Mouse (Mus musculus) embryonic facial prominence, embryonic 12.5 days (tissue): Measurements from ENCODE around the gene Slc35b2. TPM values are rescaled to one million over a fixed set of nuclear protein-coding genes. Genes with fewer than 3 reads are reported as not detected.

ENCODE experiments used
- ATAC-seq: fragments of 200-750 bp; cut with Nextera tagmentation; 2 replicates; pipeline ENCODE4 v1.8.0; 2017; ENCODE audit not compliant: insufficient number of reproducible peaks, insufficient read depth, low FRiP score, low TSS enrichment
- H3K27ac ChIP-seq: fragments of 300-500 bp; sonication (generic); 2 replicates; pipeline ENCODE4 v1.5.1; 2016; ENCODE audit warnings: mild to moderate bottlenecking
- H3K27me3 ChIP-seq: fragments of 300-500 bp; sonication (generic); 2 replicates; pipeline ENCODE4 v1.6.1; 2016; ENCODE audit warnings: mild to moderate bottlenecking, moderate library complexity
- H3K36me3 ChIP-seq: fragments of 300-500 bp; sonication (generic); 2 replicates; pipeline ENCODE4 v1.6.1; 2016; ENCODE audit warnings: mild to moderate bottlenecking
- H3K4me1 ChIP-seq: fragments of 300-500 bp; sonication (generic); 2 replicates; pipeline ENCODE4 v1.6.1; 2016
- H3K4me2 ChIP-seq: fragments of 300-500 bp; sonication (generic); replicated peaks from 2 replicates; pipeline ENCODE4 v1.6.1; 2016; ENCODE audit warnings: mild to moderate bottlenecking, moderate library complexity
- H3K4me3 ChIP-seq: fragments of 300-500 bp; sonication (generic); 2 replicates; pipeline ENCODE4 v1.5.1; 2016; ENCODE audit warnings: mild to moderate bottlenecking
- H3K9ac ChIP-seq: fragments of 300-500 bp; sonication (generic); 2 replicates; pipeline ENCODE4 v1.6.1; 2016; ENCODE audit warnings: mild to moderate bottlenecking, moderate library complexity
- H3K9me3 ChIP-seq: fragments of 300-500 bp; sonication (generic); 2 replicates; pipeline ENCODE4 v1.6.1; 2016; ENCODE audit warnings: mild to moderate bottlenecking, moderate library complexity
- WGBS: fragments of 180-500 bp; shearing (Covaris S2); methylation state at CpG from one replicate; pipeline ENCODE4 v1.1.7; 2016; 5-methylcytosine and 5-hydroxymethylcytosine counted together
- polyA plus RNA-seq: library from polyadenylated mRNA; unstranded; fragments of >200 nt; fragmentation: Nextera tagmentation; extraction: Ambion mirVana; gene quantifications from 2 replicates; pipeline ENCODE4 v1.2.1, GENCODE M21; 2016

Gene Slc35b2
- polyA plus RNA-seq, 1 experiment from 2014 or later: 108 TPM

DNA sequence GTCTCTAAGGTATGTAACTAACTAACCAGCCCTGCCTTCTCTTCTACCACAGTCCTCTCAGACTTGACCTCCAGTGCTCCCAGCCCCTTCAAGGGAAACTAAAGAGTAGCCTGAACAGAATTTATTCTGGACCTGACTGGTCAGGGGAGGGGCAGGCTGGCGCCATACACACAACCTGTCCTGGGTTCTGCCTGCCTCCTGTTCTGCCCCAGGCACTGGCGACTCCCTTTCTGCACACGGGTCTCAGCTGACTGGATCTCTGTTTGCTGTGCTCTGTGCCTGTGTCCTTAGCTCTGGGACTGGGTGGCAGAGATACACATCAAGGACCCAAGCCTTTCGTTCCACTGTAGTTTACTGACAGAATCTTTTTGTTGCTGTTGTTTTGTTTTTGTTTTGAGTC, 15.9 kb downstream of the Slc35b2 start:
- 75% methylated on average over 4 of the region's 4 CpGs for WGBS
- H3K27ac ChIP-seq: no peak overlapping the region

DNA sequence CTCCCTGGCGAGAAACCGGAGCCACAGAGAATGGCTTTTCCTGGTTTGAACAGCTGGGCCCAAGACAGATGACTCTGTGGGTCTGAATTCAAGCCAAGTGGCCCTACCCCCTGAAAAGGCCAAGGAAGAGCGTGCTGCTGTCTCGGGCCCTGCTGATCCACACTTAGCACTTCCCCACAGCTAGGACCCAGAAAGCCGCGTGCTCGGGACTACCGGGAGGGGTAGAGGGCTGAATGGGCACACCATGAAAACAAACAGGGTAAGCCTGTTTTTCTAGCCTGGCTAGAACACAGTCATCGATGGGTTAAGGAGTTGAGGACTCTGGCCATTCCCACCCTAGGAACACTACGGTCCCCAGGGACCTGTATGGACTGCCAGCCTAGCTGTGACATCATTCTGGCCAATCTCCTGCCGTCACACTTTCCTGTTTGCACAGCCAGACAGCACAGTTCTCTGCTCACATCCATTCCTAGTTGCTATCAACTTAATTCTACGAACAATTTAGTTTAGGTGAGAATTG, 17.3 kb downstream of the Slc35b2 start:
- Histone ChIP-seq H3K9ac (peak overlapping the region; percentile 3; the same call in 1 of the 2 replicates), H3K9me3 (no peaks in the 10 kb centered on the region), H3K4me2 (0 out of 2 replicates have a peak overlapping the region, but pooled peaks have one; percentile 5), H3K4me3 (no peak overlapping the region), H3K36me3 (no peaks in the 10 kb centered on the region), H3K27me3 (no peaks in the 10 kb centered on the region), H3K27ac (peak overlapping the region; percentile 23; the same call in 1 of the 2 replicates), H3K4me1 (peaks cover 23% of the 10 kb centered on the region; the same call in 1 of the 2 replicates)
- ATAC-seq: 0 out of 2 replicates have a peak, but pooled peaks have one; percentile 0
- WGBS: 42% methylated on average over 12 of the region's 12 CpGs

More for the DNA sequence above, 15.9 kb downstream of the Slc35b2 start:
- Histone ChIP-seq H3K9ac (no peak overlapping the region), H3K27me3 (no peaks in the 10 kb centered on the region), H3K4me1 (peaks cover 13% of the 10 kb centered on the region; the same call in 1 of the 2 replicates), H3K36me3 (no peaks in the 10 kb centered on the region), H3K4me3 (no peak overlapping the region), H3K9me3 (no peaks in the 10 kb centered on the region), H3K4me2 (no peak overlapping the region)
- ATAC-seq: no peak

DNA sequence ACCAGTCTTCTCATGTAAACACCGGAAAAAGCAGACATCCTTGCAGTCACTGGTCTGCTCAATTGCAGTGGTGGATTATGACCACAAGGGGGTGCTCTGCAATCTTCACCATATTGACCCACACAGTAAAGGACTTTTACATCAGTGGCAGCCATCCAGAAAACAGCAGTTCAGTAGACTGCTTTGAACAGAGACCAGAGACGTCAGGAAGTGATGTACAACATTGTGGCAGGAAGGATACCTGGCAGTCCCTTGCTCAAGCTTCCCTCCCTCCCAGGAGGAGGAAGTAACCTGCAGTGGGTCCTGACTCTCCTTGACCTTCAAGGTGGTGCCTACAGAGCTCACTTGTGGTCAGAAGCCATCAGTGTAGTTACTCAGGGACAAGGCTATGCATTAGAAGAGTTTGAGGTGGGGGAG, 17.9 kb downstream of the Slc35b2 start:
- Histone ChIP-seq H3K27me3 (no peaks in the 10 kb centered on the region), H3K4me1 (peaks cover 23% of the 10 kb centered on the region; the same call in 1 of the 2 replicates), H3K4me2 (no peak overlapping the region), H3K9ac (no peak overlapping the region), H3K9me3 (0 out of 2 replicates have a peak, but pooled peaks cover 3% of the 10 kb centered on the region), H3K36me3 (peaks cover 5% of the 10 kb centered on the region; the same call in 1 of the 2 replicates), H3K4me3 (no peak overlapping the region), H3K27ac (no peak overlapping the region)
- WGBS: 11% methylated on average over 2 of the region's 2 CpGs
- ATAC-seq: no peak

- Histone ChIP-seq H3K9ac (no peak overlapping the region), H3K4me3 (no peak overlapping the region), H3K4me2 (no peak overlapping the region), H3K4me1 (peaks cover 23% of the 10 kb centered on the region; the same call in 1 of the 2 replicates), H3K36me3 (peaks cover 5% of the 10 kb centered on the region; the same call in 1 of the 2 replicates), H3K9me3 (peaks cover 9% of the 10 kb centered on the region; the same call in 1 of the 2 replicates), H3K27me3 (no peaks in the 10 kb centered on the region), H3K27ac (no peak overlapping the region)
- no peak for ATAC-seq
- WGBS: 89% methylated on average over 6 of the region's 6 CpGs
Observed at GRCm38 (mm10) chr17:45582188-45582587, 18.5 kb downstream of the Slc35b2 start.

DNA sequence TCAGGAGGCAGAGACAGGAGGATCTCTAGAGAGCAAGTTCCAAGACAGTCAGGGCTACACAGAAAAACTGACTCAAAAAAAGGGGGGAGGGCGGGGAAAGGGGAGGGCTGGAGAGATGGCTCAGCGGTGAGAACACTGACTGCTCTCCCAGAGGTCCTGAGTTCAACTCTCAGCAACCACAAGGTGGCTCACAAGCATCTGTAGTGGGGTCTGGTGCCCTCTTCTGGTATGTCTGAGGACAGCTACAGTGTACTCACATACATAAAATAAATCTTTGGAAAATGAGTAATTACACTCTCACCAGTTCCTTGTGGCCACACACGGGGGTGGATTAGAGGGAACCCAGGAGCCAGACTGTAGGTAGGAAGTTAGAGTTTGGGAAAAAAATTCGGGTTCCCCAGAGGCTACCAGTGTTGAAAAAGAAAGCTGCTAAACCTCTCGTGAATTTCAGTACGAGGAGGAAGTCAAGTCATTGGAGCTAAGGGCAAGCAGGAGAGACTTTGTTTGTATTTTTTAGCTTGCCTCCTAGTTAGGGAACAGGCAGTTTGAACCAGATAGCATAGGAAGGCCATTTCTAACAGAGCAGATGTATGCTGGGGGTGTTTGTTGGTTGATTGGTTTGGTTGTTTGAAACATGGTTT, 19.2 kb downstream of the Slc35b2 start:
- no peak overlapping the region for H3K9ac ChIP-seq
- H3K4me2 ChIP-seq: no peak overlapping the region
- H3K4me3 ChIP-seq: no peak overlapping the region
- peaks cover 9% of the 10 kb centered on the region; the same call in 1 of the 2 replicates for H3K9me3 ChIP-seq
- peaks cover 23% of the 10 kb centered on the region; the same call in 1 of the 2 replicates for H3K4me1 ChIP-seq
- no peak overlapping the region for H3K27ac ChIP-seq
- H3K27me3 ChIP-seq: no peaks in the 10 kb centered on the region
- H3K36me3 ChIP-seq: peaks cover 5% of the 10 kb centered on the region
- ATAC-seq: no peak
- 67% methylated on average over 6 of the region's 6 CpGs for WGBS

- no peaks in the 10 kb centered on the region for H3K27me3 ChIP-seq
Observed at GRCm38 (mm10) chr17:45584096-45584896, 20.6 kb downstream of the Slc35b2 start.

DNA sequence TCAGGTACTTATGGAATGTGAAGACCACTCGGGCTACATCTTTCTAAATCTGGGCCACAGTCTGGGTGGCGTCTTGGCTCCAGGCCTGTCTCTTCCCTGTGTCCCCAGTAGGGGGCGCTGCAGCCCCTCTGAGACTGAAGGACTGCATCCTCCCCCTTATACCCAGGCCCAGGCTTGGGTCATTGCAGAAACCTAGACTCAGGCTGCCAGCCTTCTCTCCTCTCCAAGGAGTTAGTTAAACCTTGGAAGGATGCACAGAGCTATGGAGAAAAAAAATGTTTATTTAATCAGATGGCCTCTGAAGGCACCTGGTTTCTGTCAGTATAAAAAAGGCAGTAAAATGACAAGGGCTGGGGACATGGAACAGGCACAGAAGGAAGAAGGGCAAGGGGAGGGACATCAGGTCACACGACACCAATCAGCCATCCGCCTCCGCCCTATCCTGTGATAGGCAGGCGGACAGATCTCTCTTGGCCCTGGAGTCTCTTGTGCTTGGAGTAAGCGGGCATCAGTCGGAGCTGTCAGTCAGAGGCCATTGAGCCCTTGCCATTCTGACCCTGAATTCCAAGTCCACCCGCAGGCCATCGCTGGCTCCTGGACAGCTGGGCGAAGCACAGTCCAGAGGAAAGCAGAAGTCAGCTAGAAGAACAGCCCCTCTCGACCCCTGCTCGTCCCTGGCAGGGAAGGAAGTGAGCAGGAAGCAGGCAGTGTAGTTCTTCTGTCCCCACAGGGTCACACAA, 21.4 kb downstream of the Slc35b2 start:
- Histone ChIP-seq H3K27me3 (no peaks in the 10 kb centered on the region), H3K9me3 (peaks cover 9% of the 10 kb centered on the region; the same call in 1 of the 2 replicates), H3K36me3 (peaks cover 5% of the 10 kb centered on the region), H3K27ac (peak overlapping the region; percentile 71), H3K4me3 (no peak overlapping the region), H3K4me2 (no peak overlapping the region), H3K9ac (no peak overlapping the region), H3K4me1 (peaks cover 23% of the 10 kb centered on the region; the same call in 1 of the 2 replicates)
- ATAC-seq: peak; percentile 64
- WGBS: 13% methylated on average over 14 of the region's 14 CpGs

More at GRCm38 (mm10) chr17:45584096-45584896, 20.6 kb downstream of the Slc35b2 start:
- Histone ChIP-seq H3K4me3 (no peak overlapping the region), H3K36me3 (peaks cover 5% of the 10 kb centered on the region), H3K9ac (no peak overlapping the region), H3K4me1 (peaks cover 23% of the 10 kb centered on the region; the same call in 1 of the 2 replicates), H3K4me2 (no peak overlapping the region), H3K9me3 (peaks cover 9% of the 10 kb centered on the region; the same call in 1 of the 2 replicates), H3K27ac (peak overlapping the region; percentile 71)
- 0 out of 2 replicates have a peak, but pooled peaks have one; percentile 7 for ATAC-seq
- 29% methylated on average over 12 of the region's 12 CpGs for WGBS

DNA sequence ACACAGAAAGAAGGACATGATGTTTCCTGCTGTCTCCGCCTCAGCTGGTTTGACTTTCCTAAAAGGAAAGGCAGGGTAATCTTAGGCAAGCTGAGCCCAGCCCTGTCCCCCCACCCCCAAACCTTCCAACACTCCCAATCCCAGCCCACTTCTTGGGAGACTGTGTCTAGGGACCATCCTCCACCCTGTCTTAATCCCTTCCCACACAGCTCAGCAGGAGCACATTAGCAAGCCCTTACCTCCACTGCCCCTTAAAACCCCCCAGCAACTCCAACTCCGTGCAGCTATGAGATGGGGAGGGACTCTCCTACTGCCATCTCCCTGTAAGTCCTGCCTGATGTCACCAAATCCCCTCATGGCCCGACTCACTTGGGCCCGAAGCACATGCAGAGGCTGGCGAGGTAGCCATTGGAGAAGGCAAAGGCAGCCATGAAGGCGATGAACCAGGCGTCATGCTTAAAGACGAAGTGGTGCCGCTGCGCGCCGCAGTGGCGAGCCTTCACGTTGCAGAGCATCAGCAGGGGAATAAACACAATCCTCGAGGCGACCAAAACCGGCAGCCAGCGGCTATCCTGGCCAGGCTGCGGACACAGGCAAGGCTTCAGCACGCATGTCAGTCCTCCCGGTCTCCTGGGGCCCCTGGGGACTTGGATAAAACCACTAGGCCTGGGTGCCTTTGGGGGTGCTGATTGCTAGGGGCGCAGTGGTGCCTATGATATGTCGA, 22.2 kb downstream of the Slc35b2 start:
- Histone ChIP-seq H3K9ac (no peak overlapping the region), H3K27me3 (no peaks in the 10 kb centered on the region), H3K4me3 (no peak overlapping the region), H3K4me2 (no peak overlapping the region), H3K9me3 (peaks cover 9% of the 10 kb centered on the region; the same call in 1 of the 2 replicates), H3K4me1 (peaks cover 22% of the 10 kb centered on the region; the same call in 1 of the 2 replicates), H3K27ac (peak overlapping the region; percentile 71), H3K36me3 (peaks cover 5% of the 10 kb centered on the region)
- no peak for ATAC-seq
- 60% methylated on average over 23 of the region's 23 CpGs for WGBS

DNA sequence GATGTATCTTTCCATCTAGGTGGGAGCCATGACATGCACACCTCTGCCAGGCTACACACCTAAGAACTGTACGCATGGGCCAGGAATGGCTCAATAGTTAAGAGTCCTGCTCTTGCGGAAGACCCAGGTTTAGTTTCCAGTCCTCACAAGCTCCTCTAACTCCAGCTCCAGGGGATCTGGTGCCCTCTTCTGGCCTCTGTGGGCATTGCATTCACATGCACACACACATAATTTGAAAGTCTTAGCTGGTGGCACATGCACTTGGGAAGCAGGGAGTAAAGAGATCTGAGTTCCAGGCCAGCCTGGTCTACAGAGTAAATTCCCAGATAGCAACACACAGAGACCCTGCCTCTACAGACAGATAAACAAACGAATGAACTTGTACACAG, 22.8 kb downstream of the Slc35b2 start:
- WGBS: 96% methylated on average over 3 of the region's 3 CpGs
- no peak overlapping the region for H3K27ac ChIP-seq
- ATAC-seq: no peak

GRCm38 (mm10) chr17:45588370-45588769, 24.7 kb downstream of the Slc35b2 start:
- peaks cover 1% of the 10 kb centered on the region; the same call in 1 of the 2 replicates for H3K27me3 ChIP-seq
- H3K4me2 ChIP-seq: no peak overlapping the region
- H3K4me1 ChIP-seq: peaks cover 38% of the 10 kb centered on the region
- peaks cover 5% of the 10 kb centered on the region for H3K36me3 ChIP-seq
- peaks cover 9% of the 10 kb centered on the region; the same call in 1 of the 2 replicates for H3K9me3 ChIP-seq
- H3K4me3 ChIP-seq: no peak overlapping the region
- no peak overlapping the region for H3K27ac ChIP-seq
- no peak overlapping the region for H3K9ac ChIP-seq
- ATAC-seq: no peak
- 87% methylated on average over 7 of the region's 7 CpGs for WGBS

More for the DNA sequence above, 22.8 kb downstream of the Slc35b2 start:
- no peaks in the 10 kb centered on the region for H3K27me3 ChIP-seq
- H3K9ac ChIP-seq: no peak overlapping the region
- H3K4me1 ChIP-seq: peaks cover 19% of the 10 kb centered on the region
- no peak overlapping the region for H3K4me3 ChIP-seq
- H3K36me3 ChIP-seq: peaks cover 5% of the 10 kb centered on the region
- H3K4me2 ChIP-seq: no peak overlapping the region
- peaks cover 9% of the 10 kb centered on the region; the same call in 1 of the 2 replicates for H3K9me3 ChIP-seq
